Mouse (Mus musculus) embryonic facial prominence, embryonic 13.5 days (tissue): ENCODE measurements around the gene Asb16. TPM values are rescaled to one million over a fixed set of nuclear protein-coding genes. Genes with fewer than 3 reads are reported as not detected.

Source experiments
- ATAC-seq: fragments of 200-750 bp; cut with Nextera tagmentation; 2 replicates; pipeline ENCODE4 v1.8.0; 2017; ENCODE audit warnings: low read depth; ENCODE audit not compliant: insufficient number of reproducible peaks, insufficient read depth, low FRiP score, low TSS enrichment
- H3K27ac ChIP-seq: fragments of 300-500 bp; sonication (generic); 2 replicates; pipeline ENCODE4 v1.5.1; 2015; ENCODE audit warnings: moderate library complexity, mild to moderate bottlenecking, inconsistent platforms
- H3K27me3 ChIP-seq: fragments of 300-500 bp; sonication (generic); 2 replicates; pipeline ENCODE4 v1.6.1; 2015; ENCODE audit warnings: mild to moderate bottlenecking, inconsistent platforms
- H3K36me3 ChIP-seq: fragments of 300-500 bp; sonication (generic); 2 replicates; pipeline ENCODE4 v1.6.1; 2015; ENCODE audit warnings: mild to moderate bottlenecking, inconsistent platforms
- H3K4me1 ChIP-seq: fragments of 300-500 bp; sonication (generic); 2 replicates; pipeline ENCODE4 v1.6.1; 2015; ENCODE audit warnings: inconsistent platforms
- H3K4me2 ChIP-seq: fragments of 300-500 bp; sonication (generic); 2 replicates; pipeline ENCODE4 v1.6.1; 2015; ENCODE audit warnings: moderate library complexity, mild to moderate bottlenecking, inconsistent platforms
- H3K4me3 ChIP-seq: fragments of 300-500 bp; sonication (generic); 2 replicates; pipeline ENCODE4 v1.5.1; 2015; ENCODE audit warnings: mild to moderate bottlenecking, inconsistent platforms
- H3K9ac ChIP-seq: fragments of 300-500 bp; sonication (generic); 2 replicates; pipeline ENCODE4 v1.6.1; 2015; ENCODE audit warnings: mild to moderate bottlenecking, inconsistent platforms
- H3K9me3 ChIP-seq: fragments of 300-500 bp; sonication (generic); 2 replicates; pipeline ENCODE4 v1.6.1; 2016; ENCODE audit warnings: inconsistent platforms
- WGBS: fragments of 180-500 bp; shearing (Covaris S2); methylation state at CpG from one replicate; pipeline ENCODE4 v1.1.7; 2015; ENCODE audit warnings: mixed read lengths; 5-methylcytosine and 5-hydroxymethylcytosine counted together
- polyA plus RNA-seq: library from polyadenylated mRNA; unstranded; fragments of >200 nt; fragmentation: Nextera tagmentation; extraction: Ambion mirVana; gene quantifications from 2 replicates; pipeline ENCODE4 v1.2.1, GENCODE M21; 2015

Asb16 gene
- polyA plus RNA-seq, result 0.11 and 0.18 TPM in 2 replicates

GRCm38 (mm10) chr11:102268520-102269244, at the start of gene Asb16:
Gene Asb16 (plus strand): TSS chr11:102268743.
- peaks cover 6% of the 10 kb centered on the region; the same call in 1 of the 2 replicates for H3K36me3 ChIP-seq
- H3K4me1 ChIP-seq, result peaks cover 9% of the 10 kb centered on the region
- WGBS, result 89% methylated on average over 12 of the region's 12 CpGs
- no peak within 1 kb of the TSS for H3K27ac ChIP-seq
- H3K4me3 ChIP-seq, result no peak within 1 kb of the TSS
- H3K4me2 ChIP-seq, result no peak within 1 kb of the TSS
- H3K27me3 ChIP-seq, result no peaks in the 10 kb centered on the region
- no peak for ATAC-seq
- H3K9ac ChIP-seq, result no peak within 1 kb of the TSS
- H3K9me3 ChIP-seq, result no peaks in the 10 kb centered on the region

DNA sequence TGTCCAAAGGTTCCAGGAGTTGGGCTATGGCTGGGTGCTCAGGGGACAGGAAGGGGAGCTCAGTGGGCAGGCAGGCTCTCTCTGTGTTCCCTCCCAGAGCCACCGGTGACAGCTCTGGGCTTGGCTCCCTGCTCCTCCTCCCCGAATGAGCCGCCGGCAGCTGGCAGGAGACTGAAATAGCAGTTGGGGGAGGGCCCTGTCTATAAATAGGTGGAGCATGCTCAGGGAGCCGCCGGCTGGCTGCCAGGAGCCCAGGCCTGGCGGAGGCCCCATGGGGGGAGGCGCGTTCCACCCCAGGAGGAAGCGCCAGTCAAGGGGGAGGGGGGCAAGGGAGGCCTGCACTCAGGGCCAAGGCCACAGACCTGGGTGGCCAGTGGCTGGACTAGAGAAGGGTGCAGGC, 49.8 kb upstream of the Asb16 start:
- Histone ChIP-seq H3K9me3 (no peaks in the 10 kb centered on the region), H3K27ac (peak overlapping the region; percentile 88), H3K9ac (peak overlapping the region; percentile 72), H3K4me3 (peak overlapping the region; percentile 45), H3K27me3 (no peaks in the 10 kb centered on the region), H3K4me2 (peak overlapping the region; percentile 93), H3K36me3 (peaks cover 28% of the 10 kb centered on the region), H3K4me1 (peaks cover 86% of the 10 kb centered on the region)
- peak; percentile 77 for ATAC-seq
- 0% methylated on average over 10 of the region's 10 CpGs for WGBS

DNA sequence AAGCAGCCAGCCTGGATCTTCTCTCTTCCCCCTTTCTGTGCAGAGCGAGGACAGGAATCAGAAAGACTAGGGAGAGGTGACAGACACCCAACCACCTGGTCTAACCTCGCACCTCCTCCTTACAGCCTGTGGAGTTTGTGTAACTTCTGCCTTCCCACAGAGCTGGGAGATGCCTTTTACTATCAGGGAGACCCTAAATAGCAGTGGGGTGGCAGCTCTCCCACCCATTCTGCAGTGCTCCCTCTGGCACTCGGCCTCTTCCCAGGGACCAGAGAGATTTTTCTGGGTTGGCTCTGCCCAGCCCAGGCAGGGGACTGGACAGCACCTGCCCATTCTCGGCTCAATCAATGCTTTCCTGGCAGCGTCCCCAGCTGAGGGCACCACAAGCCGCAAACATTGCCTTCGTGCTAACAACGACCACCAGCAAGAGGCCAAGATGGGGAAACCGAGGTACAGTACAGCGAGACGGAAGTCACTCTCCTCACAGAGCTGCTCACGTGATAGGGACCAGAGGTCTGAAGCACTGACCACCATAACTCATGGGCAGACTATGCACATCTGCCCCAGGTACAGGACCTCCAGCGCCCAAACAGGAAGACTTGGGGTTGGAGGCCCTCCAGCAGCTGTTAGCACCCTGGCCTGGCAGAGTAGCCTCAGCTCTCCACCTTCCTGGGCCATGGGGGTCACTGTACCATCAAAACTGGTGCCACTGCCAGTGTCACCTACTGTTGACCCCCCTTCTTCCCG, 49.1 kb upstream of the Asb16 start:
- Histone ChIP-seq H3K4me2 (peak overlapping the region; percentile 93), H3K27me3 (no peaks in the 10 kb centered on the region), H3K4me1 (peaks cover 85% of the 10 kb centered on the region), H3K4me3 (peak overlapping the region; percentile 45), H3K27ac (peak overlapping the region; percentile 88), H3K36me3 (peaks cover 29% of the 10 kb centered on the region), H3K9me3 (no peaks in the 10 kb centered on the region), H3K9ac (peak overlapping the region; percentile 72)
- WGBS, result 71% methylated on average over 14 of the region's 14 CpGs
- no peak for ATAC-seq

DNA sequence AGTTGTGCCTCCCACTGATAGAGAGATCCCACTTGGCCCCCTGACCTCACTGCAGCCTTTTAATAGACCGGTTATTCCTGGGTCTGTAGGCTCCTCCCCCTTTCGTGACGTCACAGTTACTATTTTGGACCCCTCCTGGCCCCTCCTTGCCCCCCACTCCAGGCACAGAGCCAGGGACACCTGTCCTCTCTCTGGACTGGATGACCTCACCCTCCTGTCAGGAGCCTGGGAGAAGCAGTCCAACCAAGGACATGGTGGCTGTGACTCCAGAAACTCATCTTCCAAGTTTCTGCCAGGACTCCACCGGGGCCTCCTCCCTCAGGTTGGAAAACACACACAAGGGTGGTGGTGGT, 48.6 kb upstream of the Asb16 start:
- WGBS, result 74% methylated on average over 4 of the region's 4 CpGs
- no peak overlapping the region for H3K9ac ChIP-seq
- peaks cover 85% of the 10 kb centered on the region for H3K4me1 ChIP-seq
- H3K4me2 ChIP-seq, result peak overlapping the region; percentile 93; the same call in 1 of the 2 replicates
- H3K36me3 ChIP-seq, result peaks cover 29% of the 10 kb centered on the region
- peak overlapping the region; percentile 88; the same call in 1 of the 2 replicates for H3K27ac ChIP-seq
- no peaks in the 10 kb centered on the region for H3K9me3 ChIP-seq
- no peak for ATAC-seq
- H3K27me3 ChIP-seq, result no peaks in the 10 kb centered on the region
- H3K4me3 ChIP-seq, result no peak overlapping the region

- peaks cover 85% of the 10 kb centered on the region for H3K4me1 ChIP-seq
- H3K36me3 ChIP-seq, result peaks cover 29% of the 10 kb centered on the region
- no peak overlapping the region for H3K9ac ChIP-seq
- no peak overlapping the region for H3K4me2 ChIP-seq
- no peak for ATAC-seq
- 61% methylated on average over 6 of the region's 6 CpGs for WGBS
- no peaks in the 10 kb centered on the region for H3K9me3 ChIP-seq
- no peak overlapping the region; the same call in 1 of the 2 replicates for H3K27ac ChIP-seq
- no peak overlapping the region for H3K4me3 ChIP-seq
- H3K27me3 ChIP-seq, result no peaks in the 10 kb centered on the region
Measured at GRCm38 (mm10) chr11:102220451-102220850, 48.1 kb upstream of the Asb16 start.

GRCm38 (mm10) chr11:102221243-102221953, 47.1 kb upstream of the Asb16 start:
- Histone ChIP-seq H3K27ac (no peak overlapping the region), H3K27me3 (no peaks in the 10 kb centered on the region), H3K9me3 (no peaks in the 10 kb centered on the region), H3K36me3 (peaks cover 29% of the 10 kb centered on the region), H3K4me3 (no peak overlapping the region), H3K4me1 (peaks cover 85% of the 10 kb centered on the region), H3K4me2 (no peak overlapping the region), H3K9ac (no peak overlapping the region)
- ATAC-seq, result no peak
- WGBS, result 86% methylated on average over 8 of the region's 8 CpGs

DNA sequence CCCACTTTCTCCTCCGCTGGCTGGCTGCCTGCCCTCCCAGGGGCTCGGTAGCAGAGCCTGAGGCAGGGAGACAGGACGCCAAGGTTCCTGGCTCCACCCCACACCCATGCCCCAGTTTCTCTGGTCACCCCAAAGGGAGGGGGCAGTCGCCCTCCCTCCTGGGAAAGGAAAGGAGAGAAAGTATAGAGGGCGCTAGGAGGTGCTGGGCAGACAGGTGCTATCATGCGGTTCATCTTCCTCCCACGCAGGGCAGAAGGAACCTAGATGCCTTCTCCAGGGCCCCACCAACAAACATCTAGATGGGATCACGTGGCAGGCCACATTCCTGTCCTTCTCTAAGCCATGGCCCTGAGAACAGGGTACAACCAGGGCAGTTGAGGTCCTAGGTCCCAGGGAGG, 46.6 kb upstream of the Asb16 start:
- H3K27me3 ChIP-seq, result no peaks in the 10 kb centered on the region
- H3K4me2 ChIP-seq, result no peak overlapping the region
- H3K9ac ChIP-seq, result no peak overlapping the region
- peaks cover 29% of the 10 kb centered on the region for H3K36me3 ChIP-seq
- no peaks in the 10 kb centered on the region for H3K9me3 ChIP-seq
- 69% methylated on average over 8 of the region's 8 CpGs for WGBS
- no peak for ATAC-seq
- peaks cover 85% of the 10 kb centered on the region for H3K4me1 ChIP-seq
- 0 out of 2 replicates have a peak overlapping the region, but pooled peaks have one; percentile 33 for H3K27ac ChIP-seq
- H3K4me3 ChIP-seq, result no peak overlapping the region

- no peak for ATAC-seq
- Histone ChIP-seq H3K4me3 (no peak overlapping the region), H3K9ac (no peak overlapping the region), H3K9me3 (no peaks in the 10 kb centered on the region), H3K36me3 (peaks cover 26% of the 10 kb centered on the region), H3K4me2 (no peak overlapping the region), H3K27me3 (no peaks in the 10 kb centered on the region), H3K4me1 (peaks cover 85% of the 10 kb centered on the region), H3K27ac (peak overlapping the region; percentile 22; the same call in 1 of the 2 replicates)
- 32% methylated on average over 6 of the region's 6 CpGs for WGBS
Measured at GRCm38 (mm10) chr11:102223166-102223565, 45.4 kb upstream of the Asb16 start.

GRCm38 (mm10) chr11:102224686-102225085, 43.9 kb upstream of the Asb16 start:
- Histone ChIP-seq H3K4me1 (peaks cover 83% of the 10 kb centered on the region), H3K9ac (peak overlapping the region; percentile 58; the same call in 1 of the 2 replicates), H3K27me3 (no peaks in the 10 kb centered on the region), H3K4me3 (peak overlapping the region; percentile 14; the same call in 1 of the 2 replicates), H3K4me2 (peak overlapping the region; percentile 51), H3K9me3 (no peaks in the 10 kb centered on the region), H3K27ac (no peak overlapping the region), H3K36me3 (peaks cover 21% of the 10 kb centered on the region)
- no peak for ATAC-seq
- 9% methylated on average over 22 of the region's 22 CpGs for WGBS

DNA sequence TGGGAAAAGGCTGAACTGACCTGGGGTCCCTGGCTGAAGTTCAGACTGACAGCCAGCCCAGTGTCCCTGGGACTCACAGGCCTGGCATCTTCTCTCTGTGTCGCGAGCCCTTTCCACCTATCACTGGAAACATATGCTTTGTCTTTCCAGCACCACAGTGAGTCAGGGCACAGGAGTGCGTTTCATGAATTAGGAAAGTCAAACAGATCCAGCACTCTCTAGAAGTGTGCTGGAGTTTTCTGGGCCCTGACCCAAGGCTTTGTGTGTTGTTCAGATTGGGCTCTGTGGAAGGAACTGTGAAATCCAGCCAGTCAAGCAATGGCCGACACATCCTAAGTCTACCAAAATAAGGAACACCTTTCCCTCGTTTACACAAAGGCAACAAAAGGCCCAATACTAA, 43.3 kb upstream of the Asb16 start:
- Histone ChIP-seq H3K27ac (no peak overlapping the region), H3K36me3 (peaks cover 20% of the 10 kb centered on the region), H3K4me2 (peak overlapping the region; percentile 51; the same call in 1 of the 2 replicates), H3K27me3 (no peaks in the 10 kb centered on the region), H3K9ac (0 out of 2 replicates have a peak overlapping the region, but pooled peaks have one; percentile 58), H3K9me3 (no peaks in the 10 kb centered on the region), H3K4me1 (peaks cover 77% of the 10 kb centered on the region), H3K4me3 (no peak overlapping the region)
- 58% methylated on average over 5 of the region's 5 CpGs for WGBS
- no peak for ATAC-seq
